Mouse (Mus musculus) neural tube, postnatal 0 days (tissue): ENCODE data around the gene Gm3618. TPM values are rescaled to one million over a fixed set of nuclear protein-coding genes. Genes with fewer than 3 reads are reported as not detected.

Source experiments
- polyA plus RNA-seq: library from polyadenylated mRNA; unstranded; fragments of >200 nt; fragmentation: Nextera tagmentation; extraction: Ambion mirVana; gene quantifications from 2 replicates; pipeline ENCODE4 v1.2.1, GENCODE M21; 2015

Gene Gm3618
- not detected in 2 replicates for polyA plus RNA-seq

GRCm38 (mm10) chr14:6343578-6343977 is at the start of gene Gm3618:
TSS of gene Gm3618 (minus strand) at chr14:6343678.

GRCm38 (mm10) chr14:6390219-6390618 is 46.7 kb upstream of the Gm3618 start, which contains the start of gene Gm16440:
TSS of gene Gm16440 (minus strand) at chr14:6390319.

GRCm38 (mm10) chr14:6304743-6305142 is 38.7 kb downstream of the Gm3618 start, which contains the start of gene Gm21103:
TSS of gene Gm21103 (minus strand) at chr14:6304843.

GRCm38 (mm10) chr14:6286931-6287715 is 56.4 kb downstream of the Gm3618 start, which contains the start of gene Gm3411:
TSS of gene Gm3411 (minus strand) at chr14:6287250.

Other genes starting within 250 kb of the Gm3618 start
- 3.9 and 5.9 TPM in 2 replicates for gene Gm8206, start 249.7 kb downstream of the Gm3618 start, polyA plus RNA-seq
- 3.4 and 3.6 TPM in 2 replicates for gene Gm3468, start 235.0 kb downstream of the Gm3618 start, polyA plus RNA-seq
- gene Gm3476, start 217.9 kb downstream of the Gm3618 start, polyA plus RNA-seq = not detected in 2 replicates
- gene Gm21560, start 124.4 kb downstream of the Gm3618 start, polyA plus RNA-seq = not detected in 2 replicates
- gene Gm3411, start 56.4 kb downstream of the Gm3618 start, polyA plus RNA-seq = 7.1 and 8.2 TPM in 2 replicates
- not detected in 2 replicates for gene Gm21103, start 38.8 kb downstream of the Gm3618 start, polyA plus RNA-seq
- not detected in 2 replicates for gene Gm16440, start 46.6 kb upstream of the Gm3618 start, polyA plus RNA-seq
- 4.2 and 7.7 TPM in 2 replicates for gene Gm3591, start 68.8 kb upstream of the Gm3618 start, polyA plus RNA-seq
- not detected in 2 replicates for gene Gm3594, start 100.9 kb upstream of the Gm3618 start, polyA plus RNA-seq
- not detected in 2 replicates for gene Gm8356, start 193.6 kb upstream of the Gm3618 start, polyA plus RNA-seq
- gene Gm3629, start 246.9 kb upstream of the Gm3618 start, polyA plus RNA-seq = 0.66 and 1.4 TPM in 2 replicates